Mouse (Mus musculus): Measurements from ENCODE around the gene Pld1.
A peak's percentile ranks its signal among the peaks of the same experiment; 100 is the strongest.
"Not testable (repeated sequence)": the region's sequence is repeated elsewhere in the genome, so short reads cannot be mapped to it uniquely, and the experiment has no call there.

Gene Pld1

DNA sequence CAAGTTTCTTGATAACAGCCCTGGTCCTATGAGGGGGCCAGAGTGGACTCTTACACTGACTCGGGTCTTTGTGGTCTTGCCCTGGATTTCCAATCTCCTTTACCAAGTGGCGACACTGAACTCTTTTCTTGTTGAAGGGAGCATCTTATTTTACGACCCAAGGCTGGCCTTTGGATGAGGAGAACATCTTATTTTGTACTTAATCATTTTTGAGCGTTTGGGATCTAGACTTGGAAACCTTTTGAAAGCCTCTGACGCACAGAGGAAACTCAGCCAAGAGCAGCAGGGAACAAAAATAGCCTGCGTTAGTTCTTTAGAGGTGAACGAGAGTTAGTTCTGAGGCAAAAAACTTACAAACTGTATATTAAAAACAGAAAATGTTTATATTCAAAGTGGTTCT, 4.5 kb downstream of the Pld1 start:
- no peak for DNase-seq (ENCODE audit: low spot score in 2 of 2)

GRCm38 (mm10) chr3:27945397-27945796, 6.9 kb downstream of the Pld1 start:
- DNase-seq (ENCODE audit: low spot score in 2 of 2) = not testable (repeated sequence)

DNA sequence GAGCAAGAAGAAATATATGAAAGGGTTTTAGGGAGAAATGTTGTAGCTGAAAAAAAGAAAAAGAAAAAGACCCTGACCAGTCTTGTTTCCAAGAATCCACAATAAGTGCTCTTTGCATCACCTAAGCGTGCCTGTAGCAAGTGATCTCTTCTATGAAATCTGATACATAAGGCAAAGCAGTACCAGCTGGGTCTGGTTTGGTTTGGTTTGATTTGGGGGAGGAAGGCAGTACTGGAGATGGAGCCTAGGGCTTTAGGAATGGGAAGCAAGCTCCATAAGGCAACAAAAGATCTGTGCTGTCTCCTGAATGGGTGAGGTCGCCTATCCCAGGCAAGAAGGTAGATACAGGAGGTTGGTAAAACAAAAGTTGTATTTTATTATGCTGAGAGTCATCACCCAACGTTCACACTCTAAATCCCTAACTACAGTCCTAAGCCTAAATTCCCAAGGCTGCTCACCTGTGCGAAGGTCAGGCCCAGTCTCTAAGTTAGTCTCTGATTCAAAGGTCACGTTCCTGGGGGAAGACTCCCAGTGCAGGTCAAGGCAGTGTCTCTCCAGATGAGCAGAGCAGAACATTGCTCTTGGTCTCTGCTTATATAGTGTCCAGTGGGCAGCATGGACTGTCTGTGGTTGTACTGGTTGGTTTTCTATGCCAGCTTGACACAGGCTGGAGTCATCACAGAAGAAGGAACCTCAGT, 10.8 kb downstream of the Pld1 start:
- no peak for DNase-seq (ENCODE audit: low spot score in 2 of 2)

DNA sequence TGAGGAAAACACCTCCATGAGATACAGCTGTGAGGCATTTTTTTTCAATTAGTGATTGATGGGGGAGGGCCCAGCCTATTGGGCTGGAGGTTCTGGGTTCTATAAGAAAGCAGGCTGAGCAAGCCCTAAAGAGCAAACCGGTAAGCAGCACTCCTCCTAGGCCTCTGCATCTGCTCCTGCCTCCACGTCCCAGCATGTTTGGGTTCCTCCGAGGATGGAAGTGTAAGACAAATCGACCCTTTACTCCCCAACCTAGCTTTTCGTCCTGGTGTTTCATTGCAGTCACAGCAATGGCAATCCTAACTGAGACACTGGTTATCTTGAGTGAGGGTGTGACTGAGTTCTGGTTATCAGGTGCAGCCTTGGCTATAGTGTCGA, 11.4 kb downstream of the Pld1 start:
- DNase-seq (ENCODE audit: low spot score in 2 of 2) = no peak

DNA sequence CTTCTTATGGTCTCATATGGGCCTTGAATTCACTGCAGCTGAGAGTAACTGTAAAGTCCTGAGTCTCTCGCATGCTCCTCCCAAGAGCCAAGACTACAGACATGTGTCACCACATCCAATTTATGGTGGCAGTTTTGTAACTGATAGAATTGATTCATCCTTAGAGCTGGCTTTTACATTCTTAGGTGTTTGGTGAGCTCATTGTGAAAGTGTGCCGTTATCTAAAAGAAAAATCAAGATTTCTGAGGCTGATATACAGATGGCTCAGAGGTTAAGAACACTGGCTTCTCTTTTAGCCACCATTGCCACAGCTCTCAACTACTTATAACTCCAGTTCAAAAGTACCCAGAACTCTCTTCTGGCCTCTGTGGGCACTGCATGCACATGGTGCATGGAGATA, 12.2 kb downstream of the Pld1 start:
- no peak for DNase-seq (ENCODE audit: low spot score in 2 of 2)

DNA sequence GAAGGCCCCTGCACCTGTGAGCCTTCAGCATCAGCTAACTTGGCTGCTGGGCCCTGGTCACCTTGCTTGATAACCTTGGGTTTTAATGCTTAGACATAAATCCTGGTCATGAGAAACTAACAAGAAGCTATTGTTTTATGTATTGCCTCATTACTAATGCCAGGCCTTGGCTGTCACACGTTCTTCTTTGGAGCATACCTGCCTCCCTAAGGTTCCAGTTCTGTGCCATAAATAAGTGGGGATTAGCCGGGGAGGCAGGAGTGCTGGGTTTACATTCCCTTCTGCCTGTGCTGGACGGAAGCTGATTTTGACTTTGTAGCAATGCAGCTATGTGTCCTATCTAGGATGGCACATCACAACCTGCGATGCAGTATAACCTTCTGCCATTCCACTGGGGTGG, 13.2 kb downstream of the Pld1 start:
- no peak for DNase-seq (ENCODE audit: low spot score in 2 of 2)

DNA sequence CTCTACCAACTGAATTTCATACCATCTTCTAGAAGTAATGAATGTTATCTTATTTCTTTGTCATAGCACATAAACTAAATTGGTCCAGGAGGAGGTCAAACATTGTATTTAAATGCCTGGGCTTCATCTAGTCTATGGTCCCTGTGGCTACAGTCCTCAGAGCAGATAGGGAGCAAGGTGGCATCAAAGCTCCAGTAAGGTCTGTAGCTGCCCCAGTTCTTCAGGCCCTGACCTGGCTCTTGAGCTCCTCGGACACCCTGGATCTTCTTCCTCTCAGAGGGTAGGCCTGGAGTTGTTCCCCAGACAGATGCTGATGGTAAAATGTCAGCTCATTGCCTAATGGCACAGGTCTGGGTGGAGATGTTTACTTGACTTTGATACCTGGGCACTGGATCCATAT, 17.5 kb downstream of the Pld1 start:
- DNase-seq (ENCODE audit: low spot score in 2 of 2) = no peak

DNA sequence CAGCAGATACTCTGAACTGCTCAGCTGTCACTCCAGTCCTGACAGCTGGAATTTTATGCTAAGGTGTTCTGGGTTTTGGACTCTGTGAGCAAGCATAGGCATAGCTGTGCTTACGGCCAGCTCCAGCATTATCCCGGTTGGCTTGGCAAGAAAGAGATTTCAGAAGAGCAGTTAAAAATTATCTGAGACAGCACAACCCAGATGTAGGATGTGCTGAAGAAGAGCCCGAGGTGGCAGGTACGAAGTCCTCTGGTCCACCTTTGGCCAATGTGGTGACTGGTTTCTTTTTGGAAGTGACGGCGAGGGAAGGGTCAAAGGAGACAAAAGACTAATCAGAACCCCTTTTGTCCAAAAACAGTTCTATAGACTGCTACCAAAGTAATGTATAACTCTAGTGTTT, 20.7 kb downstream of the Pld1 start:
- no peak for DNase-seq (ENCODE audit: low spot score in 2 of 2)

DNA sequence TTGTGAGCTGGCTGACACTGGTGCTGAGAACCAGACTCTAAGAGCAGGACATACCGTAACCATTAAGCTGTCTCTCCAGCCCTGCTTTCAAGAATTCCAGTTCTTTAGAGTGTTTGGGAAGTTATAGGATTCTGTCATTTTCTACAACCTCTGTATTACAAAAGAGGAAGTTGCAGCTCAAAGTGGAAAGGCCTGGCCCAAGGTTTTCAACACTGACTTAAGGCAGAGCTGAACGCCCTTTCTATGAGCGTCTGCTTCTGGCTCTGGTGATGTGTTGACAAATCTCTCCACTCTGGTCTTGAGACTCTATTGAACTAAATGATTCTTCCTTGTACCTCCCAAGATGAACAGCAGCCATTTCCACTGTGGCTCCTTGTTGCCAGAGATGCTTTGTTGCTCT, 22.7 kb downstream of the Pld1 start:
- no peak for DNase-seq (ENCODE audit: low spot score in 2 of 2)

DNA sequence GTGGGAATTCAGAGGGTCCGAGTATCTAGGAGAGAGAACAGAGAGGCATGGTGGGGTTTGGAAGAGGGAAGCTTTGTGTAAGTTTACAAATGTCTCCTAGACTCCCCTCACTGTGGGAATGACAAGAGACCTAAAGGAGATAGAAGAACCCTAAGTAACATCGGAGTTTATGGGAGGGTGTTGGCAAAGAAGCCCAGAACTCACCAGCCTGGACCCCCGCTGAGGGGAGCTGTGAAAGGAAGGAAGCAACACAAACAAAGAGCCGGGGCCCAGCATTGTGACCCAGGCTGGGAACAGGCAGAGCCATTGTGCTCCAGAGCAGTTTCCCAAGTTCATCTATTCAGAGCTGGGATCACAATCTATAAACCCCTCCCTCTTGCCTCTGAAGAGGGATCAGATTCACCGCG, 25.3 kb downstream of the Pld1 start:
- no peak for DNase-seq (ENCODE audit: low spot score in 2 of 2)

DNA sequence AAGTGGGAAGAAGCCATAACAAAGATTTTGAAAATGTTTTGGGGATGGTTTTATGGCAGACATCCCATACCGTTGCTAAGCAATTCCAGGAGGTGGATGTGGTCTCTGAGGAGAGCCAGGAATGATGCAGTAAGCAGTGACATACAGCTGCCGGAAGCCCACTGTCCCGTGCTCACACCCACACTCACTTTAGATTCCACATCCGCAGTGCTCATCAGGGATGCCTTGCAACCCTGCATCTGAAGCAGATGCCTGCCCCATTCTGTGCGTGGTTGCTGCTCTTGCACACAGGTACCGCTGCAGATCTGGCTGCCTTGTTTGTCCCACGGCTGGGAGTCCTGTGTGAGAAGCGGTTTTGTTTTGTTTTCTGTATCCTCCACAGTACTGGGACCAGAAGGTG, 30.2 kb downstream of the Pld1 start:
- DNase-seq (ENCODE audit: low spot score in 2 of 2) = no peak

DNA sequence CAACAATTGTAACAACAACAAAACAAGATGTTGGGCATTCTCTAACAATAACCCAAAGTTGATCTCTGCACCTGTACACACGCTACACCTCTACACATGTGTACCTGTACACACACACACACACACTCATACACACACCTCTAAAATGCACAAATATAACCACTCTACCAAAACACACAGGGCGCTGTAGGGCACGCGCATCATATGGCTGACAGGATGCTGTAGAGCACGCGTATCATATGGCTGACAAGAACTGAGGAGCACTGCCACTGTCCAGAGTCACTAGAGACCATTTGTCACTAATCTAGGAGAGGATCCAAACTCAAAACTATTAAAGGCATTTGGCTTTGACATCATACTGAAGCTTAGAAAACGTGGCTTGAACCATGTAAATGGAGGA, 35.4 kb downstream of the Pld1 start:
- DNase-seq (ENCODE audit: low spot score in 2 of 2) = no peak

DNA sequence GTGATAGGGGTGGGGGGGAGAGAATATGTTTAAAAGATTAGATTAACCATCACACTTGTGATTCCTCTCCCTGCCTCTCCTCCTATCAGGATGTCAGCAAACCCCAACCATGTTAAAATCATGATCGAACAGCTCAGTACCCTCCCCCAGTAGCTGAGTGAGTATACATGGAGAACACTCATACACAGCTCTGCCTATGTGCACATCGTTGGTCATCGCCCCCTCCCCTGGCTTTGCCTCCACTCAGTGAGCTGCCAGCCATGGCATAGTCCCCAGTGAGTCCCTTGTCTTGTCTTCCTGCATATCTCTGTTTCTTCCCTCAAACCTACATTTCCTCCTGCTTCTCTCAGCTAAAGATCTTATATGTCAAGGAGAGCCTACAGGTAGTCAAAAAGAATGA, 36.5 kb downstream of the Pld1 start:
- no peak for DNase-seq (ENCODE audit: low spot score in 2 of 2)

DNA sequence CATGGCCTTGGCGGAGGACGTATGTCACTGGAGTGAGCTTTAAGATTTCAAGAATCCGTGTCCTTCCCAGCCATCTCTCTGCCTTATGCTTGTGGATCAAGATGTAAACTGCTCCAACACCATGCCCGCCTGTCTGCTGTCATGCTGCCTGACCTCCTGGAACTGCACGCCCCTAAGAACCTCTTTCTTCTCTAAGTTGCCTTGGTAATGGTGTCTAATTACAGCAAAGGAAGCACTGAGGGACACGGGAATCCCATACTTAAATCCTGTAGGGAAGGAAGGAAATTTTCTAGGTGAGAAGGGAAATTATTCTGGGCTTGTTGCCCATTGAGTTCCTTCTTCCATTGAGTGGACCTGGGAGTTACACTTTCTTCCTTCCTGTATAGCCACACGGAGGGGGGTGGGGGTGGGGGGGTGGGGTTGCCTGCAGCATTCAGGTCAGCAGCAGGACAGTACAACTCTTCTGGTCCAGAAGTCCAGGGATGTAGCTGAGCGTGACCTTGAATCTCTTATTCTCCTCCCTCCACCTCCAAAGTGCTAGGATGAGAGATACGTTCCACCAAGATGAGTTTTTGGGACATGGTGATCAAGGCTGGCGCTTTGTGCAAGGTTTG, 38.5 kb downstream of the Pld1 start:
- DNase-seq (ENCODE audit: low spot score in 2 of 2) = no peak

DNA sequence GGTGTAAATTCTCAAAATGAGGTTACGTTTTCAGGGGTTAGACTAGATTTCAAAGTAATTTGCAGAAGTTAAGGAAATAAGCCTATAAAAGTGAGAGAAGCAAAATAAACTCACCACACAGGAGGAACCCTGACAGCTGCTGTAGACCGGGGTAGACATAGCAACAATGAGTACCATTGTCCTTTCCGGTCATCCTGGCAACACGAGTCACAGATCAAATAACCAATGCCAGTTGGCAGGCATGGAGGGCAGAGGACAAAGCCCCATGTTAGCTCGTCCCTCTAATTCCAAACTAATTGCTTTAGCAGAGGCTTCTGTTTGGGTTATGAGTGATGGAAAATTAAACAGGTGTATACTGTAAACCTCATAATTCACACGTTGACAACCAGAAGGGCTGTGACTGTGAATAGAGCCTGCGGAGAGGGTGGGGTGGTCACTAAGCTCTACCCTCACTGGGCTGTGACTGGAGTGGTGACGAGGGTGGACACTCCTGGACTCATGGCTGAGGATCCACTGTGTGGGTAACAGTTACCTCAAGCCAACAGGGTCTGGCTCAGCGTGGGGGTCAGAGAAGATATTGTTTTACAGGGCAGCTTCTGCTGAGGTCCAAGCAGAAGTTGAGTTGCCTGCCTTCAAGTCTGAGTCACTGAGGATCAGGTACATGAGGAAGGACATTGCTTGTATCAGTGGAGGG, 39.7 kb downstream of the Pld1 start:
- DNase-seq (ENCODE audit: low spot score in 2 of 2) = no peak

DNA sequence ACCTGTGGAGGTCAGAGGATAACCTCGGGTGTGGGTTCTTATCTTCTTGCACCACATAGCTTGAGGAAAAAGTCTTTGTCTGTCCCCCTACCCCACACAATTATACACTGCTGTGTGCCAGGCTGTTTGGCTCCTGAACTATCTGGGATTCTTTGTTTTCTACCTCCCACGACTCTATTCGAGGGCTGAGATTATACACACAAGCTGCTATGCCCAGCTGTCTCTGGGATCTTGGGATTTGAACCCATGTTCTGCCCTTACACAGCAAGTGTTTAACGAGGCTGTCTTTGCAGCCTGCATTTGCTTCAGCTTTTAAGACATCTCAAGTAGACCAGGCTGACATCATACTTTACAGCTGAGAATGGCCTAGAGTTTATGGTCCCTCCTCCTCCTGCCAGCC, 43.1 kb downstream of the Pld1 start:
- no peak for DNase-seq (ENCODE audit: low spot score in 2 of 2)

- peak in 1 of 2 experiments; percentile 9 for DNase-seq (ENCODE audit: low spot score in 2 of 2)
These were observed 44.0 kb downstream of the Pld1 start for GRCm38 (mm10) chr3:27982436-27983017.

DNA sequence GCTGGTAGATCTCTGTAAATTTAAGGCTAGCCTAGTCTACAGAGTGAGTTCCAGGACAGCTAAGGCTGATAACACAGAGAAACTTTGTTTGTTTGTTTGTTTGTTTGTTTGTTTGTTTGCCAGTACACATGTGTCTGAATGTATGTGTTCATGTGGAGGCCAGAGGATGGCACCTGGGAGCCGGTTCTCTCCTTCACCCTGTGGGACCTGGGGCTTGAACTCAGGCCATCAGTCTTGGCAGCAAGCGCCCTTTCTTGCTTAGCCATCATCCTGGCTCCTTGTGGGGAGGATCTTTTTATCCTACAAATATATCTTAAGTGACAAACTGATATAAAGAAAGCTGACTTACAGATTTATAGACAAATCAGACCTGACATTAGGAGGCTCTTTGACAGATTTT, 44.8 kb downstream of the Pld1 start:
- no peak for DNase-seq (ENCODE audit: low spot score in 2 of 2)

DNA sequence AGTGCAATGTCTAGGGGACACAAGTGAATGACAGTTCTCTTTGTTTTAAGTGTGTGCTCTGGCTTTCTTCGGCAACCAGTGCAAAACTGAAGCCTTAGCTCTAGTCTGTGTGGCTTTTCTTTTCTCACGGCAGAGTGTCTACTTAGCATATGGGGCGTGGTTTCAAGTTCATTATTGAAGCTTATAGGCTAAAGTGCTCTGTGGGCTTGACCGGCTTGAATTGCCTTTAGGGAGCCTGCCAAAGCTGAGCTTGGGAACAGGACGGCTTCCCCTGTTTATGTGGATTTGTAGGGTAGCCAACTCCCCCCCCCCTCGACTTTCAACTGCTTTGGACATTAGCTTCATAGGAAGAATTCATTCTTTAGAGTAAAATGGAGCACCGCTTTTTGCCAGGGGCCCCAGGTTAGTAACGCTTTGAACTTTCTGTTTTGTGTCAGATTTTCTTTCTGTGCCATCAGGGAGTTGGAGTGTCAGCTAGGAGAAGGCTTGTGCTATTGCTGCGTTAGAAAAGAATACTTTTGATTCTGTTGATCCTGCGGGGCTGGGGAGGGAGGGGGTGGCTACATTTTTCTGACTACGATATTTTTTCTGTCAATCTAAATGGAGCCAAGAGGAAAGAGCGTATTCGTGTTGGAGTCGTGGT, 45.6 kb downstream of the Pld1 start:
- peak; percentile 29 to 49 for DNase-seq (ENCODE audit: low spot score in 2 of 2)

- no peak for DNase-seq (ENCODE audit: low spot score in 2 of 2)
These were observed 46.1 kb downstream of the Pld1 start for GRCm38 (mm10) chr3:27984620-27985019.

DNA sequence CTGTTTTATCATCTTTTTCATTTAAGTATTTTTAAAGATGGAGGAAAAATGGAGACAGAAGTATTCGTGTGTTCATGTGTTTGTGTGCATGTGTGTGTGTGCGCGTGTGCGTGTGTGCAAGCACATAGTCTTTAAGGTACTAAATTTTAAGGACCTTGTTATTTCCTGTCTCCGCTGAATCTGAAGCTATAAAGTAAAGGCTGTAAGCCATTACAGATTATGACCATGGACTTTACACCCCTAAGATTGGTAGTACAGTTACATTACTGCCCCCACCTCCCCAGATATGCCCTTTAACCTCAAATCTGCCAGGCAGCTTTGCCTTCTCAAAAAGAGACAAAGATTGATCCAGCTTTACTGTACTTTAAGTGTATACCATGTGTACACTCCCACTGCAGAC, 46.8 kb downstream of the Pld1 start:
- no peak for DNase-seq (ENCODE audit: low spot score in 2 of 2)

- no peak for DNase-seq (ENCODE audit: low spot score in 2 of 2)
These were observed 49.5 kb downstream of the Pld1 start for GRCm38 (mm10) chr3:27987891-27988536.

All from spleen, postnatal 36 days (tissue).